Mouse (Mus musculus) cerebellum, postnatal 4 days (tissue): ENCODE results near the gene Gm5796.
"Not testable (repeated sequence)": the region's sequence is repeated elsewhere in the genome, so short reads cannot be mapped to it uniquely, and the experiment has no call there.

Experiments
- DNase-seq, 2 experiments: peaks; one replicate each; pipeline ENCODE4 v3.0.0; 2022; ENCODE audit warnings: low spot score in 2 of 2, mixed read lengths in 1 of 2

Gene Gm5796

GRCm38 (mm10) chr14:4023641-4024040 is at the start of gene Gm5796:
Gm5796 (plus strand) TSS chr14:4023941.
- DNase-seq, result not testable (repeated sequence)

GRCm38 (mm10) chr14:3998094-3998493 is 25.6 kb upstream of the Gm5796 start, which contains the start of gene Gm3099:
Gm3099 (plus strand) TSS chr14:3998394.
- not testable (repeated sequence) for DNase-seq

- DNase-seq, result not testable (repeated sequence)
Observed at GRCm38 (mm10) chr14:4083820-4084219, 60.1 kb downstream of the Gm5796 start, which contains the start of gene Gm3115. Gm3115 (plus strand) TSS chr14:4084120.
